Mouse (Mus musculus): ENCODE measurements around the gene Cep295.
"Not testable (repeated sequence)": the region's sequence is repeated elsewhere in the genome, so short reads cannot be mapped to it uniquely, and the experiment has no call there.

Gene Cep295

DNA sequence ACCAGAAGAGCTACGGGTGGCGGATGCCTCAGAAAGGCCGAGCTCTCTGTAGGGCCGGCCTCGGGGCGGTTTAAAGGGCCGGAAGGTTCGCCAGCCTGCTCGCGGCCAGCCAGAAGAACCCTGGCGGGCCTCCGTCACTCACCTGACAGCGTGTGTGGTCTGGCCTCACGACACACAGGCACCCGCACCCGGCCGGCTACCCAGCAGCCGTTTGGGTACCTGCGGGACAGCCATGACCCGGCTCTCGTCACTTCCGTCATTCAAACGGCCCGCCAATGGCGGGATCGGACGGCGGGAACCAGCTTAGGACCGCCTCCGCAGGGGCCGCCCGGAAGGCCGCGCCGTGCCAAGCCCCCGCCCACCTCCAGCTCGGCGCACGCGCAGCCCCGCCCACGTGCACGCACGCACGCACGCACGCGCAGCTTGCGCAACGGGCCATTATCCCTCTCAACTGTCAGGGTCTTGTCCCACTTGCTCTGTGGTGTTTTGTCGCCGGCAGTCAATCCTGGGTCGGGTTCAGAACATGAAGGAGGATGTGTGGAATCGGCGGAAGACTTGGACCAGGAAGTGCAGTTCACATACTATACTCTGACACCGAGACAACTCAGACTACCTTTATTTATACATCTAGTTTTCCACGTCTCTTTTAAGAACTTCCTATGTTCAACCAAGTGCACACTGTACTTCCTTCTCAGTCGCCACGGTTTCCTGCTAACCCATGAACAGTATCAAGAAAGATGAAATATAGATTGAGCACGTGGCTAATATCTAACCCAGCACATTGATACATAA, at the start of gene Cep295:
TSS of gene Cep295 (minus strand) at position 305 of the 792 bp plus-strand sequence.
- DNase-seq (ENCODE audit: low spot score in 2 of 2): peak; percentile 95

DNA sequence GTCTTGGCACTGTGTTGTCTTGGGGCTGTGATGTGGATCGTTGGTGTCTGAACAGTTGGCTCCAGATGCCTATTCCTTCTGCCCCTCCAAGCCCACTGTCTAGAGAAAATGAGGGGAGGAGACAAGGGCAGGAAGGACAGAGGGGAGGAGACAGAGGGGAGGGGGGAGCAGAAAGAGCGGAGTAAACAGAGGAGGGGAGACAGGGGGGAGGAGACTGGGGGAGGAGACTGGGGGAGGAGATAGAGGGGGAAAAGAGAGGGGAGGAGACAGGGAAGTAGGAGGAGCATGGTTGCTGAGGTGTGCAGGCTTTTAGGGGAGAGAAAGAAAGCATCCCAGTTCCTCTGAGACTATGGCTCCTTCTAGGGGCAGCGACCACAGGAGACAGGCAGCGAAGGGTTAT, 40.0 kb upstream of the Cep295 start:
- DNase-seq (ENCODE audit: low spot score in 2 of 2): no peak

- DNase-seq (ENCODE audit: low spot score in 2 of 2): no peak
Observed at GRCm38 (mm10) chr9:15395353-15395942, 37.9 kb upstream of the Cep295 start.

DNA sequence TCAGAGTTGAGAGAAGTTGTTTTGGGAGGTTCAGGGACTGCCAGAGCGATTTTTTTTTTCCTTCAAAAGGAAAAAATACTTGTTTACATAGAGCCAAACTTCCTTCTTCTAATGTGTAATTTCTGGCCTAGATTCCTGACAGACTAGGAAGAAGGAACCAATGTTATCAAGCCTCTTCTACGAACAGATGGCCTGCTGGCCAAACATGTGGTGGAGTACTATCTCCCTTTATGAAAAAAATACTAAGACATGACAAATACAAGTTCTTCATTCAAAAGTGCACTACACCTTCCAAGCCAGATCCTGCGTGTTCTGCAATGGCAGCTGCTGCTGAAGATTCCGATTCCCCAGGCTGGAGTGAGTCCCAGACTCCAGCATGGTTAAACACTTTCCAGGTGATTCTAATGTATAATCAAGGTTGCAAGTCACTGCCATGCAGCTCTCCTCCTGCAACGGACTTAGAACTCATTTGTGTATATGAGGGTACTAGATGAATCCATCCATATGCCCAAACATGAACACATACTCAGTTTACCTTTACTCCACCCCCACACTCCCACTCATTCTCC, 29.6 kb upstream of the Cep295 start:
- DNase-seq (ENCODE audit: low spot score in 2 of 2): no peak

DNA sequence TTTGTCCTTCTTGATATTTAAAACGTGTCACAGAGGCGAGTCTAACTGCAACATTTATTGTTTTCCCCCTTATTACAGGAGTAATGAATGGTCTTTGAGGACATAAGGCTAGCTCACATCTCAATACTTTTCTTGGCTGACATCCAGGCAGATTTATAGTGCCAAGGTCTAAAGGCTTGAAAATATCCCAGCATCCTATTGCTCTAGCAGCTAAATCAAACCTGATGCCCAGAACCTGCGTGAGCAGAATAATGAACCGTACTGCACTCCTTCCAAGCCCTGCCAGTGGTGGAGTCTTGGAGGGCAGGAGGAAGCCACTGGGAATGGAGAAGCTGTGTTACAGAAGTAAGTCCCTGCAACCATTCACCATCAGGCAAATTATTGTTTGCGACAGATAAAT, 26.7 kb upstream of the Cep295 start:
- no peak for DNase-seq (ENCODE audit: low spot score in 2 of 2)

- no peak for DNase-seq (ENCODE audit: low spot score in 2 of 2)
Observed at GRCm38 (mm10) chr9:15366260-15366659, 8.7 kb upstream of the Cep295 start.

DNA sequence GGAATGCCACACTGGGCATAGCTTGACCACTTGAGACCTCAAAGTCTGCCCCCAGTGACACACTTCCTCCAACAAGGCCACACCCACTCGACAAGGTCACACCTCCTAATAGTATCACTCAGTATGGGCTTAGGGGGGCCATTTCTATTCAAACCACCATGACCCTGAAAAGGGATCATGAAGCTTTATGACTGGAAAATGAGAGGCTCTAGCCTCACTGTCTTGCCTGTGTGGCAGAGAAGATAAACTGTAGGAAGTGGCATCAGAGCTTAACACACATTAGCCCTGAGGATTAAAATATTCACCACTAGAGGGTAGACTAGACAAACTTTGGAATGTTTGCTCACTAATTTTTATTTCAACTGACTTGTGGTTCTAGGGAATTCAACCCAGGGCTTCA, 8.3 kb upstream of the Cep295 start:
- DNase-seq (ENCODE audit: low spot score in 2 of 2): no peak

- DNase-seq (ENCODE audit: low spot score in 2 of 2): no peak
Observed at GRCm38 (mm10) chr9:15364843-15365242, 7.3 kb upstream of the Cep295 start.

DNA sequence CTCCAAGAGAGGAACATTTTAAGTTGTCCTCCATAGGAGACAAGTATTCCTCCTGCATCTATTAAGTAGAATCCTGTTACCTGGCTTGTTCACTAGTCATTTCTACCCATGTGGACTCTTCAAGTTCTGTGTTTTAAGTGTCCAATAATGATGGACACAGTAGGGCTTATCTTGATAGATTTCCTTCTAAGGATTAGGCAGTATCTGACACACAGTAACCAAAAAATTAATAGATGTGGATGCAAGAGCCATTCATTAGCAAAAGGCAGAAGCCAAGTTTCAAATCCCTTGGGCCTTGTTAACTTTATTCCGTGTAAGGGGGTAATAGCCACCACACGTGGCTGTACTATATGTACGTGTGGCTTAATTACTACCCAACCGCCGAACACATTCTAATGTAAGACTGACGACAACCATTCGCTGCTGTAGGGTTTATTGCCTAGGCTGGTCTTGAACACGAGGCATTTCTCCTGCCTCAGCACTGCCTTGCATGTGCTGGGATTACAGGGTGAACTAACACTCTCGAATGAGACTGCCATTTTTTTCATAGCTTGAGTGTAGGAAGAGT, 588 bp downstream of the Cep295 start:
- DNase-seq (ENCODE audit: low spot score in 2 of 2): no peak

- no peak for DNase-seq (ENCODE audit: low spot score in 2 of 2)
Observed at GRCm38 (mm10) chr9:15349925-15350324, 7.7 kb downstream of the Cep295 start.

DNA sequence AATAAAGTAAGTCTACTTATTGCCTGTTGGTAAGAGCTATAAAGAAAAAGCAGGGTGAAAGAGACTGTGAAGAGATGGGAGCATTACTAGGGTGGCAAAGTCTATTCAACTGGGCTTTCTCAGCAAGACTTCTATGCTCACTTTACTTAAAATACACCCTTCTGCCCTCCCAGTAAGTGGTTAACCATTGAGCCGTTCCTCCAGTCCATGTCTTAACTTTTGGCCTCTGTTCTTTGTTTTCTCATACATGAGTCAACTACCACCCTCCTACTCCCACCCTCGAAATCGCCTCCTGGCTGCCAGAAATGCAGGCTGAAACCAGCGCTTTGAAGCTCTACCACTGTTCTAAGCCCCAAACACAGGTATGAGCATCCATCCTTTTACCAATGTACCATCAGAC, 19.8 kb downstream of the Cep295 start:
- DNase-seq (ENCODE audit: low spot score in 2 of 2): no peak

DNA sequence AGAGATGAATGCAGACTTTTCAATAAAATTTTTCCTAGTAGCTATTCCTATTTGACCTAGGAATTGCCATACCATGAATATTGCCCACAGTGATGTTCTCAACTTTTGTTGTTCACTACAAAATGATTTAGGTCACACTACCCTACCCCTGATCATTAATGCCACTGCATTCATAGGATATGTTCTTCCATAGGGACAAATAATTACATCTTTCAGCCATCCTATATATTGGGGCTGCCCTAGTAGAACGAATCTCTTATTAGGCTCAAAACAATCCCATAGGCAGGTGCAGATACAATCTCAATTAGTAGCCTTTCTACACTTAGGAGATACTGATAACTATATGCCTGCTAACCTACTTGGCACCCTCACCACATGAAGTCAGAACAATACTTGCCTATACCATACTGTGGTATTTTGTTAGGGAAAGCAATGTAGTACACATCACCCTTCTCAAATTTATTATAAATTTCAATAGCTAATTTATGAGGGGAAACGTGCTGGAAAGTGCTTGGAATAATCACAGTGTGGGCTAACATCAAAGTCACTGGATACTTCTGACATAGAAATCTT, 39.3 kb downstream of the Cep295 start:
- DNase-seq (ENCODE audit: low spot score in 2 of 2): no peak

DNA sequence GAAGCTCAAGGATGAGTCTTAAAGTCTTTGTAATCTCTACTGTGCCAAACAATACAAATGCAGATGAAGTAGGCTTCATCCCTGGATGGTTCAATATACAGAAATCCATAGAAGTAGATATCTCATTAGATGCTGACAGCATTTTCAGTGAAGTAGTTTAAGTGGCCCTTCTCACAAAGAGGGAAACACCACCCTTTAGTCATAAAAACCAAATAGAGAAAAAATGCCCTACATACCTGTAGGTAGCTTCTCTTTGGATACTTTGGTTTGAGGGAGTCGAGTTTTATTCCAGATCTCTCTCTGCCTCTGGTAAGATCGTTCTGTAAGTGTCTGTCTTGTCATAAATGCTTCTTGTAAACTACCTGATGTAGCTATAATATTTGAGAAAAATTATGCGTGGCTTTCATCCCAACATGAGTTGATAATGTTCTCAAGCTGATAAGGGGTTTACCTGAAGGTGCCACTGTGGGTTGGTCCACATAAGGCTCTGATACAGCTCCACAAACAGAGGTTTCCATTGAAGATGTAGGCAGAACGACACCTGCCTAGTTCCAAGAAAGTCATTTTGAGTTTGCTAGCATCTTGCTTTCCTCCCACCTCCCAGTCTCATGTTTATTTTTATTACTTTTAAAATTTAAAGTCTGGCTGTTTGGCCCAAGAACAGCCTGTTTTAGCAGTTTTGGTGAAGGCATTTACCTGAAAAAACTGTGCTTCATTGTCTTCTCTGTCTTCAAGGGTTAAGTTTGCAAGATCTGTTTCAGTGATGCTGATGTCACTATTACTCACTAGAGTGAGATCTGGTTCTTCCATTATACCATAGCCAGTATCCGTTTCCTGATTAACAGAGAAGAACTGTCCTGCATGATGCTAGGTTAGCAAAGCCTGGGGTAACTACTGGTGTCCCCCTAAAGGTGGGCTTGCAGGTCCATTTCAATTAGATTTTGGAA, 40.1 kb downstream of the Cep295 start:
- no peak for DNase-seq (ENCODE audit: low spot score in 2 of 2)

GRCm38 (mm10) chr9:15316296-15316695, 41.3 kb downstream of the Cep295 start:
- not testable (repeated sequence) for DNase-seq (ENCODE audit: low spot score in 2 of 2)

DNA sequence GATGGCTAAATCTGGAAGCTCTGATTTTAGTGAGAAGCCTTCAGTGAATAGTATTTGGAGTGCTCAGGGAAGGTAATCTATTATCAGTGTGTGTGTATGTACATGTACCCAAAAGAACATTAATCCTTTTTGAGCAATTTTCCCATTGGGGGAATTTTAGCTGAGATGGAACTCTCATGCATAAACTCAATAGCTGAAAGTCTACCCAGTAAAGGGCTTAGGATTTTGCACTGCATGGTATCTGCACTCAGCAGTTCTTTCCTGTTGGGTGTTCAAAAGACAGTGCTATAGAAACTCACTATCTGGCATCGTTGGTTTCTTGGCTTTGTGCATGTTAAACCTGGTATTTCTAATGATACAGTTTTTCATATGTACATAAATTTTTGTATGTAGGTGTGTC, 43.0 kb downstream of the Cep295 start:
- DNase-seq (ENCODE audit: low spot score in 2 of 2): no peak

DNA sequence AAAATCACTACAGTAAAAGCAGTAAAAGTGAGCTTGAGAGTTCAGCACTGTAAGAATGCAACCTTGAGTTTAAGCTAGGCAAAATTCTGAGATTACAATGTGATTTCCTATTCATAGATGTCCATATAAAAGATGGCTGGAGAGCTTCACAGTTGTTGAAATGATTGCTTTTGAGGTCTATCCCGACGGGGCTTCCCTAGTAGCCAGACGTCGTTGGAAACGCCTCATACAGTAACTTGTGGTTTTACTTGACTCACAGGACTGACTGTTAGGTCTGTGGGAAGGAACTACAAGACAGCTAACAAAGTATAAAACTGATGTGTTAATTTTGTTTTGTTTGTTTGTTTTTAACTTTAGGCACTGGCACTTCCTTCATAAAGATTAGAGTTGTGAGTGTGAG, 44.0 kb downstream of the Cep295 start:
- no peak for DNase-seq (ENCODE audit: low spot score in 2 of 2)

- no peak for DNase-seq (ENCODE audit: low spot score in 2 of 2)
Observed at GRCm38 (mm10) chr9:15312054-15312735, 45.4 kb downstream of the Cep295 start.

- DNase-seq (ENCODE audit: low spot score in 2 of 2): no peak
Observed at GRCm38 (mm10) chr9:15310179-15310578, 47.4 kb downstream of the Cep295 start.

DNA sequence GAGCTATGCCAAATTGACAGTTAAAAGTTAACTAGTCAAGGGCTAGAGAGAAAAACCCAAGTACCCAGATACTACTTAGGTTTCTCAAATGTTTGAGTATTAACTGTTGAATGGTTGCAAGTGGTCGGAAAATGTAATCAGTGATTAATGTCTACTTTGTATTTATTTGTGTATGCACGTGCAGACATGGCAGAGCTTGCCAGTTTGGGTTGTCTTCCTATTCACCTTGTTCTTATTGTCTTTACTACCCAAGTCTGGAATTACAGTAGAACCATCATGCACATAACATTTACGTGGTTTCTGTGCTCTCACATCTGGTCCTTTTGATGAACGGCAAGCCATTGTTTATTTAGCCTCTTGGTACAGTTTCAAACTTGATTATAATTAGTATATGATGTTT, 48.2 kb downstream of the Cep295 start:
- DNase-seq (ENCODE audit: low spot score in 2 of 2): no peak

GRCm38 (mm10) chr9:15308254-15308653, 49.3 kb downstream of the Cep295 start:
- no peak for DNase-seq (ENCODE audit: low spot score in 2 of 2)

- DNase-seq (ENCODE audit: low spot score in 2 of 2): no peak
Observed at GRCm38 (mm10) chr9:15307257-15307656, 50.3 kb downstream of the Cep295 start.

Measured in spleen, postnatal 36 days (tissue).